Mouse (Mus musculus) midbrain, embryonic 14.5 days (tissue): Measurements from ENCODE around the gene Arl2. TPM values are rescaled to one million over a fixed set of nuclear protein-coding genes. Genes with fewer than 3 reads are reported as not detected.
"Not testable (repeated sequence)": the region's sequence is repeated elsewhere in the genome, so short reads cannot be mapped to it uniquely, and the experiment has no call there.

Experiments
- ATAC-seq: fragments of 200-750 bp; cut with Nextera tagmentation; 2 replicates; pipeline ENCODE4 v1.8.0; 2017; ENCODE audit warnings: moderate number of reproducible peaks, moderate library complexity; ENCODE audit not compliant: low FRiP score, low TSS enrichment
- DNase-seq: peaks from one replicate; pipeline ENCODE4 v3.0.0-alpha.2; 2015
- H3K27ac ChIP-seq: fragments of 300-500 bp; sonication (generic); replicated peaks from 2 replicates; pipeline ENCODE4 v1.5.1; 2014; ENCODE audit warnings: mild to moderate bottlenecking, low read depth, low read length, moderate library complexity
- H3K27me3 ChIP-seq: fragments of 300-500 bp; sonication (generic); 2 replicates; pipeline ENCODE4 v1.6.1; 2014; ENCODE audit warnings: low read length, control low read depth, mixed read lengths; ENCODE audit not compliant: control insufficient read depth, insufficient read depth
- H3K36me3 ChIP-seq: fragments of 300-500 bp; sonication (generic); 2 replicates; pipeline ENCODE4 v1.6.1; 2014; ENCODE audit warnings: low read length, control low read depth; ENCODE audit not compliant: control insufficient read depth, insufficient read depth
- H3K4me1 ChIP-seq: fragments of 300-500 bp; sonication (generic); 2 replicates; pipeline ENCODE4 v1.6.1; 2014; ENCODE audit warnings: mild to moderate bottlenecking, antibody characterized with exemption, low read length, control low read depth; ENCODE audit not compliant: control insufficient read depth, insufficient read depth
- H3K4me2 ChIP-seq: fragments of 300-500 bp; sonication (generic); 2 replicates; pipeline ENCODE4 v1.6.1; 2014; ENCODE audit warnings: mild to moderate bottlenecking, low read length, moderate library complexity
- H3K4me3 ChIP-seq: fragments of 300-500 bp; sonication (generic); replicated peaks from 2 replicates; pipeline ENCODE4 v1.5.1; 2014; ENCODE audit warnings: low read depth, low read length
- H3K9ac ChIP-seq: fragments of 300-500 bp; sonication (generic); replicated peaks from 2 replicates; pipeline ENCODE4 v1.6.1; 2014; ENCODE audit warnings: mild to moderate bottlenecking, low read length, moderate library complexity
- H3K9me3 ChIP-seq: fragments of 300-500 bp; sonication (generic); 2 replicates; pipeline ENCODE4 v1.6.1; 2016; ENCODE audit warnings: low read length, control low read depth, mixed read lengths; ENCODE audit not compliant: control insufficient read depth
- WGBS: fragments of 180-500 bp; shearing (Covaris S2); extraction: QIAGEN DNeasy Blood & Tissue Kit; methylation state at CpG from one replicate; pipeline ENCODE4 v1.1.7; 2014; 5-methylcytosine and 5-hydroxymethylcytosine counted together
- polyA plus RNA-seq: library from polyadenylated mRNA; unstranded; fragments of >200 nt; fragmentation: Nextera tagmentation; extraction: Ambion mirVana; gene quantifications from 2 replicates; pipeline ENCODE4 v1.2.1, GENCODE M21; 2014

Gene Arl2
- polyA plus RNA-seq, 1 experiment from 2014 or later = 104 TPM

DNA sequence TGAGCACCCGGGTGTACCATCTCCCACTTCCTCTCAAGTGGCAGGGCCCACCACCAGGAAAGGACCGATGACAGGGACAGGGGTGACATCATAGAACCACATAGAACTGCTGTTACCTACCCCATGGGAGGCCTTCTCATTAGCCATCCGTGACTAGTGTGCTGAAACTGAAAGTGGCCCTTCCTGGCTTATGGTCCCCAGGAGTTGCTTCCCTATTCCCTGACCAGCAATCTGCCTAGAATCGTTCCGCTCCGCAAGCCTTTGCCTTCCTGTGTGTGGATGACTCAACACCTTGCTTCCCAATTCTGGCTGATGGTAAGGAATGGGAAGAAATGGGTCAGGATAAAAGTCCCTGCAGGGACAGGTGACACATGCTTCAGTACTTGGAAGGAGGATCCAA lies 15.9 kb upstream of the Arl2 start:
- WGBS = 81% methylated on average over 6 of the region's 6 CpGs
- Histone ChIP-seq H3K27ac (no peak overlapping the region), H3K4me1 (no peaks in the 10 kb centered on the region), H3K27me3 (no peaks in the 10 kb centered on the region), H3K36me3 (no peaks in the 10 kb centered on the region), H3K9me3 (no peaks in the 10 kb centered on the region), H3K4me3 (no peak overlapping the region), H3K4me2 (no peak overlapping the region), H3K9ac (no peak overlapping the region)
- DNase-seq (no peak), ATAC-seq (no peak)

DNA sequence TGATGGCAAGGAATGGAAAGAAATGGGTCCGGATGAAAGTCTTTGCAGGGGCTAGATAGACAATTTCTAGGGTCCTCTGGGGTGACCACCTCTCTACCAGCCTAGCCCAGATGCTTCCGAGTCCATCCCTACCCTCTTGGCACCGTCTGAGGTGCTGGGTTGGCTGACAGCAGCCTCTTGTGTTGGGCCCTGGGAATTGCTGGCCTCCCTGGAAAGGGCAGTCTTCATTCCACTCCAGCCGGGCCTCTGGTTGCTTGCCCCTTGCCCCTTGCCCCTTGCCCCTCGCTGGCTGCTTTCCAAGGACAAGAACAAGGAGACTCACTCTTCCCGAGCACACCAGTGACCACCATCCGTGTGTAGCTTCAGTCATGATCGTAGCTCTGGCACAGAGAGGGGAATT lies 15.0 kb upstream of the Arl2 start:
- DNase-seq = no peak
- no peak overlapping the region for H3K4me3 ChIP-seq
- H3K27ac ChIP-seq = no peak overlapping the region
- no peaks in the 10 kb centered on the region for H3K9me3 ChIP-seq
- 74% methylated on average over 8 of the region's 8 CpGs for WGBS
- no peak overlapping the region for H3K4me2 ChIP-seq
- H3K36me3 ChIP-seq = no peaks in the 10 kb centered on the region
- H3K9ac ChIP-seq = no peak overlapping the region
- no peaks in the 10 kb centered on the region for H3K27me3 ChIP-seq
- no peaks in the 10 kb centered on the region for H3K4me1 ChIP-seq
- ATAC-seq = no peak

DNA sequence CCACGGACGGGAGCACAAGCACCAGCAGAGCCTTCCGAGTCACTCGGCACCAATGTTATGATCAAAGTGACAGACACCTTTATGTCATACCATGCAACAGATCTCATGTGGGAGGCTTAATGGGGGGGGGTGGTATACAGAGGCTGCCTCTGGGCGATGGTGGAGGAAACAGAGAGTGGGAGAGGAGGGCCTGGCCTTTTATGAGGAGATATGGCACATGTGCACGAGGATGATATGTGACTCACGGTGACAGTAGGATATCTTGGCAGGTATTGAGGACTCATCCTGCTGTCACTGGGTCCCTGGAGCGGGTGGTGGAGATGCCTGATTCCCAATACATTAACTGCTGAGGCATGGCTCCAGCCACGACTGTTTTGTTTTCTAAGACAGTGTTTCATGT lies 13.8 kb upstream of the Arl2 start:
- no peaks in the 10 kb centered on the region for H3K4me1 ChIP-seq
- no peak overlapping the region for H3K4me3 ChIP-seq
- H3K9me3 ChIP-seq = no peaks in the 10 kb centered on the region
- no peak overlapping the region for H3K4me2 ChIP-seq
- no peak overlapping the region for H3K9ac ChIP-seq
- no peak overlapping the region for H3K27ac ChIP-seq
- H3K27me3 ChIP-seq = no peaks in the 10 kb centered on the region
- WGBS = 89% methylated on average over 9 of the region's 9 CpGs
- H3K36me3 ChIP-seq = no peaks in the 10 kb centered on the region
- DNase-seq (no peak), ATAC-seq (no peak)

DNA sequence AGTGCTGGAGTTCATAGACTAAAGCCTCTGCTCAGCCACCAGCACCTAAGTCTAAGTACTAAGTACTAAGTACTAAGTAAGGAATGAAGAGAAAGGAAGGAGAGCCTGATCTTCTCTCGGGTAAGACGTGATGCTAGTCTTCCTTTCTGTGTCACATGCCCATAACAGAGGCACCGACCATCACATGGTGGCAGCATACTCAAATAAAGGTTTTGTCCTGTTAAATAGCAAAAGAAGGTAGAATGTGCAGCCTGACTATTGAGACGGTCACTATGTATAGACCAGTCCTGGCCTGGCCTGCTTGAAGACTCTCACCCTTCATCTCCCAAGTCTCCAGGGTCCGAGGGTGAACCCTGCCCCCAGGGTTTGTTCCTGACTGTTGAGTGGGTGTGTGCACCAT lies 3.5 kb upstream of the Arl2 start:
- no peaks in the 10 kb centered on the region for H3K9me3 ChIP-seq
- ATAC-seq = no peak
- peaks cover 6% of the 10 kb centered on the region for H3K4me1 ChIP-seq
- 83% methylated on average over 5 of the region's 5 CpGs for WGBS
- no peak overlapping the region for H3K4me2 ChIP-seq
- no peak for DNase-seq
- H3K36me3 ChIP-seq = no peaks in the 10 kb centered on the region
- no peaks in the 10 kb centered on the region for H3K27me3 ChIP-seq
- H3K27ac ChIP-seq = no peak overlapping the region
- H3K4me3 ChIP-seq = no peak overlapping the region
- H3K9ac ChIP-seq = no peak overlapping the region

DNA sequence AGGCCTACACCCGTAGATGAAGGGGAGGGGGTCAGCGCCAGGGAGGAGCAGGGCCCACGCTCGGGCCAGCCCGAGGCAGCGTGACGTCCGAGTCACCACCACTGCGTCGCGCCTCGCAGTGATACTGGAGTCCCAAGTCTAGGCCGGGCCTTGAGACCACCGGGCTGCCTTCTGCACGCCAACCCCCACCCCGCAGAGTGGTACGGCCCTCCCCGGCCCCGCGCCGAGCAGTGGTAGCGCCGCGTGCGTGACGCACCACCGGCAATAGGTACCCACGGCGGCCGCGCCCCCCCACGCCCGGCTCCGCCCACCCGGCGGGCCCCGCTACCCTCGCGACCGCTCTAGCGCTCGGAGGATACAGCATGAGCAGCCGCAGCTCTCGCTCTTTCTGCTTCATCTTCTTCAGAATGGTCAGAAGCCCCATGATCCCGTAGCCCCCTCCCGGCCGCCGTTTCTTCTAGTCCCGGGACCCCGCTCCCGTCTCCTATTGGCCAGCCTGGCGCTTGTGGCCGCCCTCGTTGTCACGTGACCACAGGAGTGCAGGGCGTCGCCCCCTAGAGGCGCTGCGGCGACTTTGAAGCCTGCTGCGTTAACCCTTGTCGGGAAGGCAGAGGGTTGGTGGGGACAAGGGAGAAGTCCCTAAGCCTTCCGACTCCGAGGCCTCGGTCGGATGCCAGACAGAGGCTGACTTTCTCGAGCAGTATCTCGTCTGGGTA lies 512 bp downstream of the Arl2 start, which contains the start of gene Batf2:
Gene Batf2 (plus strand): TSS at position 306 of the 716 bp plus-strand sequence.
- peaks cover 19% of the 10 kb centered on the region for H3K36me3 ChIP-seq
- ATAC-seq = peak; percentile 93
- H3K4me3 ChIP-seq = peak within 1 kb of the TSS; percentile 53
- no peaks in the 10 kb centered on the region for H3K9me3 ChIP-seq
- under 1% methylated on average over 68 of the region's 68 CpGs for WGBS
- peaks cover 11% of the 10 kb centered on the region for H3K4me1 ChIP-seq
- H3K4me2 ChIP-seq = peak within 1 kb of the TSS; percentile 80
- H3K27ac ChIP-seq = peak within 1 kb of the TSS; percentile 98
- no peaks in the 10 kb centered on the region for H3K27me3 ChIP-seq
- H3K9ac ChIP-seq = peak within 1 kb of the TSS; percentile 83
- DNase-seq = peak; percentile 98

DNA sequence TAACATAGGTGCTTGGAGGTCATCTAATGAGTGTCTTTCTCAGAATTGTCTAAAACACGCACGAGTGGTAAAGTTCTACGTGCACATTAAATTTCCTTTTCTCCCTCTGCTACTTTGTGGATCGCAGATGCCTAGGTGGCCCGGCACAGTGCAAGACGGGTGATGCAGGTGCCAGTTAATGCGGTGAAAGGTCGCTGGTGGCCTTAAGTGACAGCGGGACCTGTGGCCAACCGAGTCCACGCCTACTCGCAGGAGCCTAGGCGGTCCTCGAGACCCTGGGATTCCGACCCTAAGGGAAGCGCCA lies 1.0 kb downstream of the Arl2 start:
- no peaks in the 10 kb centered on the region for H3K27me3 ChIP-seq
- DNase-seq (no peak), ATAC-seq (no peak)
- peak overlapping the region; percentile 80 for H3K4me2 ChIP-seq
- H3K4me3 ChIP-seq = peak overlapping the region; percentile 53
- peak overlapping the region; percentile 83 for H3K9ac ChIP-seq
- peak overlapping the region; percentile 98 for H3K27ac ChIP-seq
- H3K9me3 ChIP-seq = no peaks in the 10 kb centered on the region
- 9% methylated on average over 16 of the region's 16 CpGs for WGBS
- peaks cover 11% of the 10 kb centered on the region for H3K4me1 ChIP-seq
- peaks cover 24% of the 10 kb centered on the region for H3K36me3 ChIP-seq

DNA sequence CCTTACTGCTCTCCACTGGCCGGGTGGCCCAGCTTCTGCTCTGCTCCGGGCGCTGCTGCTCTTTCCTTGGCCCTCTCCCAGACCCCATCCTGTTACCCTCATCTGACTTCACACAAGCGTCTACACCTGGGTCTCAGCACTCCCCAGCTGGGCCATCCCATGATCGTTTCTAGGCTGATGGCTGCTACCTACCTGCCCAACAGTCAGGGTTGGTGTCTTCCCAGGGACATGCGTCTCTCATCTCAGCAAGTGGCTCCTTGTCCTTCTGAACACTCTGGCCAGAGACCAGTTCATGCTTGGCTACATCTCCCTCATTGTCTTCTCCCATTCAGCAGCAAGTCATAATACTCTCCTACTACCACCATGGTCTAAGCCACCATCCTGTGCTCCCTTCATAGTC lies 1.6 kb downstream of the Arl2 start:
- peak overlapping the region; percentile 53 for H3K4me3 ChIP-seq
- H3K27ac ChIP-seq = no peak overlapping the region
- no peak for ATAC-seq
- WGBS = 97% methylated on average over 6 of the region's 6 CpGs
- H3K4me1 ChIP-seq = peaks cover 11% of the 10 kb centered on the region
- H3K9ac ChIP-seq = peak overlapping the region; percentile 83
- peak overlapping the region; percentile 80 for H3K4me2 ChIP-seq
- no peaks in the 10 kb centered on the region for H3K27me3 ChIP-seq
- no peaks in the 10 kb centered on the region for H3K9me3 ChIP-seq
- DNase-seq = no peak
- H3K36me3 ChIP-seq = peaks cover 31% of the 10 kb centered on the region

DNA sequence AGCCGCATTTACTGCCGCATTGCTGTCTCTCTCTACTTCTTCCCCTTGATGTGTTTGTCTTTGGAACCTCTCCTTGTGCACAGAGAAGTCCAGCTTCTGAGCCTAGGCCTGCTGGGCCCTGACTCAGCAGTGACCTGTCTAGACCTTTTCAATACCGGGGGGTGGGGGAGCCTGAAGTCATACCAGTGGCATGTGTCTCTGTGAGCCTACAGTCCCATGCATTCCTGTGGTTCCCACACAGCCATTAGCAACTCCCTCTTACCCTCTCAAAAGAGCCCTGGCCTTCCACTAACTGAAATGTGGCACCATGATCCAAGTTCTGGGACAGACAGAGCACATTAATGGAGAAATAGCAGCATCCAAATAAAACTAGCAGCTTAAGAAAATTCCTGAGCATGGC lies 5.0 kb downstream of the Arl2 start:
- ATAC-seq = no peak
- peaks cover 11% of the 10 kb centered on the region for H3K4me1 ChIP-seq
- H3K4me3 ChIP-seq = no peak overlapping the region
- H3K9me3 ChIP-seq = no peaks in the 10 kb centered on the region
- no peak overlapping the region for H3K9ac ChIP-seq
- peaks cover 42% of the 10 kb centered on the region for H3K36me3 ChIP-seq
- no peak for DNase-seq
- H3K27ac ChIP-seq = no peak overlapping the region
- 88% methylated on average over 3 of the region's 3 CpGs for WGBS
- H3K27me3 ChIP-seq = no peaks in the 10 kb centered on the region
- H3K4me2 ChIP-seq = no peak overlapping the region

DNA sequence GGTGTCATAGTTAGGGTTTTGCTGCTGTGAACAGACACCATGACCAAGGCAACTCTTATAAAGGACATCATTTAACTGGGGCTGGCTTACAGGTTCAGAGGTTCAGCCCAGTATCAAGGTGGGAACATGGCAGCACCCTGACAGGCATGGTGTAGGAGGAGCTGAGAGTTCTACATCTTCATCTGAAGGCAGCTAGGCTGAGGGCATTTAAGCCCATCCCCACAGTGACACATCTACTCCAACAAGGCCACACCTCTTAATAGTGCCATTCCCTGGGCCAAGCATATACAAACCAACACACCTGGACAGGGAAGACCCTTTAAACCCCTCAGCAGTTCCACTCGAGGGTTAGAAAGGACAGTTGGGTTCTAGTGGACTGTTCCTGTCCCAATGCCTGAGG lies 8.2 kb downstream of the Arl2 start:
- not testable (repeated sequence) for H3K4me3 ChIP-seq, H3K9ac ChIP-seq, H3K27ac ChIP-seq, DNase-seq, H3K27me3 ChIP-seq, H3K4me2 ChIP-seq, ATAC-seq, H3K9me3 ChIP-seq, H3K4me1 ChIP-seq
- WGBS = 59% methylated on average over 1 of the region's 1 CpGs
- peaks cover 42% of the 10 kb centered on the region for H3K36me3 ChIP-seq
